Mouse (Mus musculus) intestine, embryonic 14.5 days (tissue): ENCODE data around the gene Hspb3. TPM values are rescaled to one million over a fixed set of nuclear protein-coding genes. Genes with fewer than 3 reads are reported as not detected.

Experiments
- ATAC-seq: fragments of 200-750 bp; cut with Nextera tagmentation; replicated peaks from 2 replicates; pipeline ENCODE4 v1.8.0; 2017; ENCODE audit warnings: low read depth, moderate number of reproducible peaks, moderate TSS enrichment, moderate library complexity; ENCODE audit not compliant: low FRiP score, low TSS enrichment
- DNase-seq: peaks from one replicate; pipeline ENCODE4 v3.0.0-alpha.2; 2018; ENCODE audit warnings: low spot score
- H3K27ac ChIP-seq: fragments of 300-500 bp; sonication (generic); 2 replicates; pipeline ENCODE4 v1.5.1; 2014; ENCODE audit warnings: low read depth, mild to moderate bottlenecking, control low read depth
- H3K27me3 ChIP-seq: fragments of 300-500 bp; sonication (generic); replicated peaks from 2 replicates; pipeline ENCODE4 v1.6.1; 2014; ENCODE audit warnings: low read length, control low read depth; ENCODE audit not compliant: control insufficient read depth, insufficient read depth
- H3K36me3 ChIP-seq: fragments of 300-500 bp; sonication (generic); 2 replicates; pipeline ENCODE4 v1.6.1; 2014; ENCODE audit warnings: low read length, control low read depth; ENCODE audit not compliant: control insufficient read depth, insufficient read depth
- H3K4me1 ChIP-seq: fragments of 300-500 bp; sonication (generic); replicated peaks from 2 replicates; pipeline ENCODE4 v1.6.1; 2014; ENCODE audit warnings: low read length, control low read depth, mixed read lengths; ENCODE audit not compliant: control insufficient read depth, insufficient read depth
- H3K4me2 ChIP-seq: fragments of 300-500 bp; sonication (generic); 2 replicates; pipeline ENCODE4 v1.6.1; 2014; ENCODE audit warnings: low read length
- H3K4me3 ChIP-seq: fragments of 300-500 bp; sonication (generic); 2 replicates; pipeline ENCODE4 v1.5.1; 2014; ENCODE audit warnings: low read depth, low read length, control low read depth, mixed read lengths
- H3K9ac ChIP-seq: fragments of 300-500 bp; sonication (generic); 2 replicates; pipeline ENCODE4 v1.6.1; 2014; ENCODE audit warnings: mild to moderate bottlenecking, low read length
- H3K9me3 ChIP-seq: fragments of 300-500 bp; sonication (generic); 2 replicates; pipeline ENCODE4 v1.6.1; 2016; ENCODE audit warnings: low read length, control low read depth; ENCODE audit not compliant: control insufficient read depth
- WGBS: fragments of 180-500 bp; shearing (Covaris S2); extraction: QIAGEN DNeasy Blood & Tissue Kit; methylation state at CpG from one replicate; pipeline ENCODE4 v1.1.7; 2014; 5-methylcytosine and 5-hydroxymethylcytosine counted together
- polyA plus RNA-seq: library from polyadenylated mRNA; unstranded; fragments of >200 nt; fragmentation: Nextera tagmentation; extraction: Ambion mirVana; gene quantifications from 2 replicates; pipeline ENCODE4 v1.2.1, GENCODE M21; 2014

Gene Hspb3
- not detected in 2 replicates for polyA plus RNA-seq

- Histone ChIP-seq H3K4me3 (no peak within 1 kb of the TSS), H3K4me2 (0 out of 2 replicates have a peak within 1 kb of the TSS, but pooled peaks have one; percentile 11), H3K36me3 (no peaks in the 10 kb centered on the region), H3K27ac (no peak within 1 kb of the TSS), H3K4me1 (no peaks in the 10 kb centered on the region; the same call in 1 of the 2 replicates), H3K27me3 (no peaks in the 10 kb centered on the region), H3K9ac (no peak within 1 kb of the TSS), H3K9me3 (no peaks in the 10 kb centered on the region)
- ATAC-seq, result no peak
- WGBS, result 58% methylated on average over 28 of the region's 28 CpGs
- DNase-seq, result no peak
These were observed at the start of gene Hspb3 for GRCm38 (mm10) chr13:113663151-113663779. Gene Hspb3, minus strand, starts transcription at chr13:113663676.

GRCm38 (mm10) chr13:113713186-113713585 is 49.7 kb upstream of the Hspb3 start:
- Histone ChIP-seq H3K4me2 (no peak overlapping the region), H3K9ac (no peak overlapping the region), H3K4me1 (no peaks in the 10 kb centered on the region; the same call in none of the 2 replicates), H3K36me3 (no peaks in the 10 kb centered on the region), H3K27me3 (no peaks in the 10 kb centered on the region), H3K27ac (no peak overlapping the region), H3K9me3 (no peaks in the 10 kb centered on the region), H3K4me3 (no peak overlapping the region)
- 88% methylated on average over 3 of the region's 3 CpGs for WGBS
- DNase-seq (no peak), ATAC-seq (no peak)

- H3K4me3 ChIP-seq, result no peak overlapping the region
- no peaks in the 10 kb centered on the region for H3K36me3 ChIP-seq
- no peak overlapping the region for H3K9ac ChIP-seq
- no peaks in the 10 kb centered on the region for H3K9me3 ChIP-seq
- H3K27me3 ChIP-seq, result no peaks in the 10 kb centered on the region
- DNase-seq (no peak), ATAC-seq (no peak)
- no peaks in the 10 kb centered on the region for H3K4me1 ChIP-seq
- H3K4me2 ChIP-seq, result no peak overlapping the region
- no peak overlapping the region for H3K27ac ChIP-seq
- 35% methylated on average over 4 of the region's 4 CpGs for WGBS
These were observed 42.7 kb upstream of the Hspb3 start for GRCm38 (mm10) chr13:113706183-113706582.

- no peak for ATAC-seq
- Histone ChIP-seq H3K9me3 (no peaks in the 10 kb centered on the region), H3K4me2 (no peak overlapping the region), H3K27ac (no peak overlapping the region), H3K36me3 (no peaks in the 10 kb centered on the region), H3K4me3 (no peak overlapping the region), H3K9ac (no peak overlapping the region), H3K27me3 (no peaks in the 10 kb centered on the region), H3K4me1 (no peaks in the 10 kb centered on the region)
- DNase-seq, result no peak
- 67% methylated on average over 3 of the region's 3 CpGs for WGBS
These were observed 37.7 kb upstream of the Hspb3 start for GRCm38 (mm10) chr13:113701185-113701584.

- 93% methylated on average over 8 of the region's 8 CpGs for WGBS
- no peak for ATAC-seq
- Histone ChIP-seq H3K36me3 (no peaks in the 10 kb centered on the region), H3K27me3 (no peaks in the 10 kb centered on the region), H3K4me3 (no peak overlapping the region), H3K4me1 (no peaks in the 10 kb centered on the region), H3K9me3 (no peaks in the 10 kb centered on the region), H3K9ac (no peak overlapping the region), H3K4me2 (no peak overlapping the region), H3K27ac (no peak overlapping the region)
- no peak for DNase-seq
These were observed 36.5 kb upstream of the Hspb3 start for GRCm38 (mm10) chr13:113699928-113700327.

GRCm38 (mm10) chr13:113699415-113699873 is 36.0 kb upstream of the Hspb3 start:
- DNase-seq (no peak), ATAC-seq (no peak)
- Histone ChIP-seq H3K4me3 (no peak overlapping the region), H3K27me3 (no peaks in the 10 kb centered on the region), H3K9ac (no peak overlapping the region), H3K9me3 (no peaks in the 10 kb centered on the region), H3K27ac (no peak overlapping the region), H3K4me1 (no peaks in the 10 kb centered on the region), H3K4me2 (no peak overlapping the region), H3K36me3 (no peaks in the 10 kb centered on the region)
- 57% methylated on average over 11 of the region's 11 CpGs for WGBS

GRCm38 (mm10) chr13:113696838-113697321 is 33.4 kb upstream of the Hspb3 start:
- Histone ChIP-seq H3K36me3 (no peaks in the 10 kb centered on the region), H3K9ac (no peak overlapping the region), H3K4me2 (no peak overlapping the region), H3K9me3 (no peaks in the 10 kb centered on the region), H3K27me3 (no peaks in the 10 kb centered on the region), H3K4me3 (no peak overlapping the region), H3K4me1 (no peaks in the 10 kb centered on the region), H3K27ac (no peak overlapping the region)
- ATAC-seq, result no peak
- 38% methylated on average over 4 of the region's 4 CpGs for WGBS
- no peak for DNase-seq

GRCm38 (mm10) chr13:113693383-113693782 is 29.9 kb upstream of the Hspb3 start:
- H3K9me3 ChIP-seq, result no peaks in the 10 kb centered on the region
- H3K9ac ChIP-seq, result no peak overlapping the region
- DNase-seq (peak; percentile 57), ATAC-seq (no peak)
- no peak overlapping the region for H3K27ac ChIP-seq
- H3K4me1 ChIP-seq, result no peaks in the 10 kb centered on the region
- 24% methylated on average over 6 of the region's 6 CpGs for WGBS
- H3K4me2 ChIP-seq, result no peak overlapping the region
- H3K27me3 ChIP-seq, result no peaks in the 10 kb centered on the region
- H3K4me3 ChIP-seq, result no peak overlapping the region
- H3K36me3 ChIP-seq, result no peaks in the 10 kb centered on the region

GRCm38 (mm10) chr13:113691644-113692043 is 28.2 kb upstream of the Hspb3 start:
- H3K4me1 ChIP-seq, result no peaks in the 10 kb centered on the region

More at GRCm38 (mm10) chr13:113691644-113692043, 28.2 kb upstream of the Hspb3 start:
- Histone ChIP-seq H3K36me3 (no peaks in the 10 kb centered on the region), H3K9me3 (no peaks in the 10 kb centered on the region), H3K9ac (no peak overlapping the region), H3K27ac (no peak overlapping the region), H3K4me3 (no peak overlapping the region), H3K4me2 (no peak overlapping the region), H3K27me3 (no peaks in the 10 kb centered on the region)
- DNase-seq, result no peak
- 58% methylated on average over 9 of the region's 9 CpGs for WGBS
- no peak for ATAC-seq
